Mouse (Mus musculus) cerebellum, adult 11 months (tissue): ENCODE measurements around the gene Sorcs1.

Experiments used
- DNase-seq: peaks from one replicate; pipeline ENCODE4 v3.0.0; 2022

Sorcs1 gene

GRCm38 (mm10) chr19:50418962-50419720 is 259.3 kb downstream of the Sorcs1 start:
- DNase-seq: no peak

GRCm38 (mm10) chr19:50410561-50410960 is 267.9 kb downstream of the Sorcs1 start:
- DNase-seq: no peak

- DNase-seq: peak; percentile 4
These were observed 280.1 kb downstream of the Sorcs1 start for GRCm38 (mm10) chr19:50398341-50398740.

- DNase-seq: no peak
These were observed 282.7 kb downstream of the Sorcs1 start for GRCm38 (mm10) chr19:50395731-50396130.

GRCm38 (mm10) chr19:50394101-50394500 is 284.3 kb downstream of the Sorcs1 start:
- DNase-seq: no peak

- DNase-seq: no peak
These were observed 288.4 kb downstream of the Sorcs1 start for GRCm38 (mm10) chr19:50389925-50390552.

- DNase-seq: no peak
These were observed 299.5 kb downstream of the Sorcs1 start for GRCm38 (mm10) chr19:50378901-50379300.

- no peak for DNase-seq
These were observed 303.7 kb downstream of the Sorcs1 start for GRCm38 (mm10) chr19:50374751-50375150.

GRCm38 (mm10) chr19:50366446-50366845 is 312.0 kb downstream of the Sorcs1 start:
- DNase-seq: no peak

- no peak for DNase-seq
These were observed 315.6 kb downstream of the Sorcs1 start for GRCm38 (mm10) chr19:50362655-50363500.

GRCm38 (mm10) chr19:50358561-50358960 is 319.9 kb downstream of the Sorcs1 start:
- DNase-seq: no peak

GRCm38 (mm10) chr19:50339211-50339610 is 339.2 kb downstream of the Sorcs1 start:
- DNase-seq: no peak

GRCm38 (mm10) chr19:50336751-50337150 is 341.7 kb downstream of the Sorcs1 start:
- no peak for DNase-seq

- DNase-seq: no peak
These were observed 347.3 kb downstream of the Sorcs1 start for GRCm38 (mm10) chr19:50331136-50331535.

GRCm38 (mm10) chr19:50327804-50328203 is 350.6 kb downstream of the Sorcs1 start:
- no peak for DNase-seq

- DNase-seq: no peak
These were observed 352.3 kb downstream of the Sorcs1 start for GRCm38 (mm10) chr19:50326151-50326550.

GRCm38 (mm10) chr19:50325686-50326085 is 352.8 kb downstream of the Sorcs1 start:
- DNase-seq: no peak

GRCm38 (mm10) chr19:50307046-50307445 is 371.4 kb downstream of the Sorcs1 start:
- DNase-seq: no peak

- DNase-seq: no peak
These were observed 384.2 kb downstream of the Sorcs1 start for GRCm38 (mm10) chr19:50294205-50294604.

- DNase-seq: no peak
These were observed 414.0 kb downstream of the Sorcs1 start for GRCm38 (mm10) chr19:50264450-50264849.

- DNase-seq: peak; percentile 11
These were observed 419.6 kb downstream of the Sorcs1 start for GRCm38 (mm10) chr19:50258718-50259413.

- no peak for DNase-seq
These were observed 458.0 kb downstream of the Sorcs1 start for GRCm38 (mm10) chr19:50220476-50220875.
